Mouse (Mus musculus): ENCODE results near the gene Asxl1.

Asxl1 gene

GRCm38 (mm10) chr2:153443434-153444240 lies 98.0 kb downstream of the Asxl1 start:
- DNase-seq (ENCODE audit: low spot score in 2 of 2) = no peak

- DNase-seq (ENCODE audit: low spot score in 2 of 2) = peak; percentile 12 to 28
These were observed 98.9 kb downstream of the Asxl1 start for GRCm38 (mm10) chr2:153444254-153445136.

DNA sequence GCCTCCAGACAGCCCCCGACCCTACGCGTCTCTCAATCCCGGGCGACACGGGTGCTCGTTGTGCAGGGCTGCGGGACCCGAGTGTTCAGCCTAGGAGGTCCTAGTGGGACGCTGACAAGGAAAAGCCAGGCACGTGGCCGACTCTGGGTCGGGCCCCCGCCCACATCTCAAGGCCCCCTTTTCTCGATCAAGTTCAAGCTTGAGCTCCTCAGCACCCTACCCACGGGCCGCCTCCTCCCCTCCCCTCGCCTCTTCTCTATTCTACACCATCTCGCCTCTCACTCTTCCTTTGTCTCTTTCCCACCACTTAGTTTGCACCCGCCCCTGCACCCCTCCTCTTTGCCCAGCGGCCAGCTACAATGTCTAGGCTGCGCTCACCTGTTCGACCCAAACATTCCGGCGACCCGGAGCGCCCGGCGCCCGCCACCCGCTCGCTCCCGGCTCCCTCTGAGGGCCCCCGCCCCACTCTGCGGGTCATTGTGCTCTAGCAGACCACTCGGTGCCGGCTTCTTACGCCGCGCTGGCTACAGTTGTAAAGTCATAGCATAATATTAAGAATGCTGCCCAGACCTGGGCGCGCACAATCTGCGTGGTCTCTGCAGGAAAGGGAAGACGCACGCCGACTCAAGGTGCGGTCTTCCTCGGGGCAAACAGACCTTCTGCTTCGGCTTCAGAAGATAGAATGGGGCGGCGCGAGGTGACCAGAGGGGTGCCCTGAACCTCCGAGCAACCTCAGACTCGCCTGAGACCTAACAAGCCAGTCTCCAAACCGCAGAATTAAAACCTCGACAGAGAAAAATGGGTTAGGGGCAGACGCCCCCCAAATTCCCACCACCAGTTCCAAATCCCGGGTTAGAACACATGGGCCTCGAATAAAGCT lies 99.7 kb downstream of the Asxl1 start:
- no peak for DNase-seq (ENCODE audit: low spot score in 2 of 2)

DNA sequence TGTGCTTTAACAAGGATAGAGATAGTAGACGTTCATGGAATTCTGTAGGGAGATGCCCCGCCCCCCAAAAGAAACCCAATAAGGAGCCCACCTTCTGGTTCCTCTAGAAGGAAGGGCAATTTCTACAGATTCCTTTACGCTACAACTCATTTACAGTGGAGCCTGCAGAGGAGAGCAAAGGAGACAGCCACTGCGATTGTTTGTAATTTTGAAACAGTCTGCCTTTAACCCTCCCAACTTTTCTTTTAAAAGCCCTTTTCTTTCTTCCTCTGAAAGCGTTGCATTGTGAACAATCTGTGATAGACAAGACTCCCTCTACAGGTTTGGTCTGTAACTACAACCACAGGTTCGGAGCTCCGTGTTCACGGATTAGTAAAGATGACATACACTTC lies 100.4 kb downstream of the Asxl1 start:
- DNase-seq (ENCODE audit: low spot score in 2 of 2) = peak; percentile 51 to 53

DNA sequence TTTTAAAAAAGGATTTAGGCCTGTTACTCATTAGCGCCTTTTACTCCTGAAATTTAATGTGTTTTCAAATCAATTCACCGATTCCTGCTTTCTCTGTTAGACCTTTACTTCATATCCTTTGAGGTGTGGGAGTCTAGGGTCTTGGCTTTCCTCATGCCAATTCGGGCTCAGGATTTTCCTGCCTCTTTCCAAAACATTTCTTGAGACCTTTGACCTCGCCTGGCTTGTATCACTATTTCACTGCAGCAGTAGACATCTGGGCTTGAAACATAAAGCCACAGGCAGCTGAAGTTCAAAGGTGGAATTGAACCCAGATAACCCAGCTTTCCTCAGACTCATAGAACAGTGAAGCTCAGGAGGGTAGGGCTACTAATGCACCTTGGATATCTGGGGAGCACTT lies 100.8 kb downstream of the Asxl1 start:
- no peak for DNase-seq (ENCODE audit: low spot score in 2 of 2)

GRCm38 (mm10) chr2:153447719-153448118 lies 102.1 kb downstream of the Asxl1 start:
- DNase-seq (ENCODE audit: low spot score in 2 of 2) = no peak

DNA sequence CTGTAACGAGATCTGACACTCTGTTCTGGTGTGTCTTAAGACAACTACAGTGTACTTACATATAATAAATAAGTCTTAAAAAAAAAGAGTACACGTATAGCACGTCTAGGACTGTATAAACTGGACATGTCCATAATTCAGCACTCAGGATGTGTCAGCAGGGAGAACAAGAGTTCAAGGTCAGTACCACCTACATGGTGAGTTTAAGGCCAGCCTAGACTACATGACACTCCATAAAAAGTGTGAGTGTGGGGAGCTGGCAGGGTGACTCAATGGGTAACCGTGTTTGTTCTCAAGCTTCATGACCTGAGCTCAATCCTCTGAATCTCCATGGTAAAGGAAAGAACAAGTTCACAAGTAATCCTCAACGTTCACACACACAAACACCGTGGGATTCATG lies 102.9 kb downstream of the Asxl1 start:
- no peak for DNase-seq (ENCODE audit: low spot score in 2 of 2)

Data from natural killer cell, adult 2 months (primary cell).